Mouse (Mus musculus): ENCODE data around the gene Col24a1. TPM values are rescaled to one million over a fixed set of nuclear protein-coding genes. Genes with fewer than 3 reads are reported as not detected.

Col24a1 gene
- total RNA-seq, 2 experiments from 2014 or later = 1.7 to 4.4 TPM

- intact Hi-C loops (cut with DNase I) = no loop called here
- no peak for DNase-seq (ENCODE audit: low spot score in 2 of 2)
These were observed 47.7 kb downstream of the Col24a1 start for GRCm38 (mm10) chr3:145339851-145340499.

GRCm38 (mm10) chr3:145348690-145349089 lies 56.4 kb downstream of the Col24a1 start:
- intact Hi-C loops (cut with DNase I) = no loop called here
- DNase-seq (ENCODE audit: low spot score in 2 of 2) = no peak

GRCm38 (mm10) chr3:145353951-145354350 lies 61.7 kb downstream of the Col24a1 start:
- intact Hi-C loops (cut with DNase I) = no loop called here
- DNase-seq (ENCODE audit: low spot score in 2 of 2) = no peak

GRCm38 (mm10) chr3:145356865-145357487 lies 64.7 kb downstream of the Col24a1 start:
- intact Hi-C loops (cut with DNase I) = no loop called here
- no peak for DNase-seq (ENCODE audit: low spot score in 2 of 2)

GRCm38 (mm10) chr3:145365227-145365626 lies 73.0 kb downstream of the Col24a1 start:
- DNase-seq (ENCODE audit: low spot score in 2 of 2) = no peak
- intact Hi-C loops (cut with DNase I) = no loop called here

- intact Hi-C loops (cut with DNase I) = no loop called here
- DNase-seq (ENCODE audit: low spot score in 2 of 2) = no peak
These were observed 75.0 kb downstream of the Col24a1 start for GRCm38 (mm10) chr3:145367176-145367717.

GRCm38 (mm10) chr3:145376298-145376697 lies 84.0 kb downstream of the Col24a1 start:
- no peak for DNase-seq (ENCODE audit: low spot score in 2 of 2)
- intact Hi-C loops (cut with DNase I) = no loop called here

- DNase-seq (ENCODE audit: low spot score in 2 of 2) = peak in 1 of 2 experiments; percentile 15
- intact Hi-C loops (cut with DNase I) = no loop called here
These were observed 90.8 kb downstream of the Col24a1 start for GRCm38 (mm10) chr3:145383095-145383494.

GRCm38 (mm10) chr3:145386434-145386833 lies 94.2 kb downstream of the Col24a1 start:
- intact Hi-C loops (cut with DNase I) = no loop called here
- no peak for DNase-seq (ENCODE audit: low spot score in 2 of 2)

- no peak for DNase-seq (ENCODE audit: low spot score in 2 of 2)
- intact Hi-C loops (cut with DNase I) = no loop called here
These were observed 98.4 kb downstream of the Col24a1 start for GRCm38 (mm10) chr3:145390681-145391080.

- no peak for DNase-seq (ENCODE audit: low spot score in 2 of 2)
- intact Hi-C loops (cut with DNase I) = no loop called here
These were observed 99.9 kb downstream of the Col24a1 start for GRCm38 (mm10) chr3:145391986-145392659.

GRCm38 (mm10) chr3:145399173-145399572 lies 106.9 kb downstream of the Col24a1 start:
- intact Hi-C loops (cut with DNase I) = no loop called here
- no peak for DNase-seq (ENCODE audit: low spot score in 2 of 2)

- DNase-seq (ENCODE audit: low spot score in 2 of 2) = no peak
- intact Hi-C loops (cut with DNase I) = no loop called here
These were observed 110.0 kb downstream of the Col24a1 start for GRCm38 (mm10) chr3:145402257-145402656.

GRCm38 (mm10) chr3:145402994-145403393 lies 110.7 kb downstream of the Col24a1 start:
- intact Hi-C loops (cut with DNase I) = no loop called here
- DNase-seq (ENCODE audit: low spot score in 2 of 2) = no peak

- intact Hi-C loops (cut with DNase I) = no loop called here
- DNase-seq (ENCODE audit: low spot score in 2 of 2) = no peak
These were observed 115.8 kb downstream of the Col24a1 start for GRCm38 (mm10) chr3:145408045-145408444.

GRCm38 (mm10) chr3:145412137-145412536 lies 119.9 kb downstream of the Col24a1 start:
- no peak for DNase-seq (ENCODE audit: low spot score in 2 of 2)
- intact Hi-C loops (cut with DNase I) = no loop called here

- DNase-seq (ENCODE audit: low spot score in 2 of 2) = no peak
- intact Hi-C loops (cut with DNase I) = no loop called here
These were observed 122.1 kb downstream of the Col24a1 start for GRCm38 (mm10) chr3:145414362-145414761.

- DNase-seq (ENCODE audit: low spot score in 2 of 2) = no peak
- intact Hi-C loops (cut with DNase I) = no loop called here
These were observed 125.5 kb downstream of the Col24a1 start for GRCm38 (mm10) chr3:145417809-145418208.

GRCm38 (mm10) chr3:145420421-145420820 lies 128.1 kb downstream of the Col24a1 start:
- no peak for DNase-seq (ENCODE audit: low spot score in 2 of 2)
- intact Hi-C loops (cut with DNase I) = no loop called here

GRCm38 (mm10) chr3:145422044-145422443 lies 129.8 kb downstream of the Col24a1 start:
- no peak for DNase-seq (ENCODE audit: low spot score in 2 of 2)
- intact Hi-C loops (cut with DNase I) = no loop called here

GRCm38 (mm10) chr3:145438352-145438751 lies 146.1 kb downstream of the Col24a1 start:
- intact Hi-C loops (cut with DNase I) = no loop called here
- no peak for DNase-seq (ENCODE audit: low spot score in 2 of 2)

Measured in left cerebral cortex, postnatal 25 days (tissue).